Mouse (Mus musculus) layer of hippocampus, postnatal 10 days (tissue): ENCODE measurements at regions not wholly inside any gene's neighbourhood (a gene's known extent, or its start where the extent isn't known, plus 50 kb on each side); places are given as distances from the start of the nearest gene placed in this dataset.
"Not testable (repeated sequence)": the region's sequence is repeated elsewhere in the genome, so short reads cannot be mapped to it uniquely, and the experiment has no call there.

Experiments used
- DNase-seq, 2 experiments: peaks; one replicate each; pipeline ENCODE4 v3.0.0; 2021; ENCODE audit warnings: low spot score in 2 of 2

GRCm38 (mm10) chr6:14632837-14633236 is 122.2 kb downstream of the Ppp1r3a start:
- no peak for DNase-seq

- DNase-seq = no peak
Measured at GRCm38 (mm10) chr6:14631719-14632445, 123.2 kb downstream of the Ppp1r3a start.

GRCm38 (mm10) chr6:14616629-14617028 is 138.4 kb downstream of the Ppp1r3a start:
- no peak for DNase-seq

- no peak for DNase-seq
Measured at GRCm38 (mm10) chr6:14608076-14608475, 147.0 kb downstream of the Ppp1r3a start.

DNA sequence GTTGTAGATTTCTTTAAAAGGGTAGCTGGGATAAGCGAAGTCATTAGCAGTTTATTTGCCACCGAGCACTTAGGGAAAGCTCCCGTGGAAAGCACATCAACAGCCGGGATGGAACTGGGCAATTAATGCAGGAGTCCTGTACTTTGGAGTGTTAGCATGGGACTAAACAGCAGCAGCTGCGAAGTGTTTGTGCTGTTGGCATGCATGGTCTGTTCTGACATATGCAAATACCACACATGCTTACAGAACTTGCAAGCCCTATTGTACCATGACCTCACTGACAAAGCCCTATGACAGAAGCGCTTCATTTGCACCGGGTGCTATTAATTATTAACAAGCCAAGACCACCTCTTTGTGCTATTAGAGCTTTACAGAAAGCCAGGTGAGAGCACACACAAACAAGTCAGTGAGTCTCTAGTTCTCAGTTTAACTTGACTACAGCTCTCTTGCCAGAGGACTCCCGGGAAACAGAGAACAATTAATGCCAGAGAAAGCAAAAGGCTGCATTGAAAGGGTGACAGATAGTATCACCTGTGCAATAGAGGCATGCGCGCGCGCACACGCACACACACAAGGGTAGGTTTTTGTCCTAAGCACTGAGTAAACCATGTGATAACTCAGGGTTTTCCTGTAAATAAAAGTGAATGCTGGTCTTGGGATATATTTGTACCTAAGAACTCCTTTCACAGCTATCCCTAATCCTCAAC is 154.4 kb downstream of the Ppp1r3a start:
- DNase-seq = no peak

- no peak for DNase-seq
Measured at GRCm38 (mm10) chr6:14596880-14597466, 158.1 kb downstream of the Ppp1r3a start.

GRCm38 (mm10) chr6:14585827-14586226 is 169.2 kb downstream of the Ppp1r3a start:
- no peak for DNase-seq

DNA sequence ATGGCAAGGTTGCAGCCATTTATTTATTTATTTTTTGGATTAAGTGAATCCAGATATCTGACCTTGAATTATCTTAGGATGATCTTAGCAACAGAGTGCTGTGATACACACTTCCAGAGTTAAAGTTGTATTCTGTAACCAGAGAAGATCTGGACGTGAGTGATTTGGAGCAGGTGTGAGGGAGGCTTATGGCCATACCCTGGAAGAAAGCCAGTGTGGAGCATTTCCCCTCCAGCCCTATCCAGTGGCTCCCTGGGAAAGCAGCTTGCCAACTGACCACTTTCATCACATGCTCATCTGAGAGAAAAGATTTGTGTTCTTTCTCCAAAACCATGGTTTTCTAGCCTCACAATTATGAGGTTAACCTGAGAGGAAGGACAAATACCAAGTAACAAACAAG is 171.2 kb downstream of the Ppp1r3a start:
- DNase-seq = no peak

GRCm38 (mm10) chr6:14574607-14575006 is 180.5 kb downstream of the Ppp1r3a start:
- DNase-seq = no peak

- DNase-seq = no peak
Measured at GRCm38 (mm10) chr6:14573001-14573400, 182.1 kb downstream of the Ppp1r3a start.

DNA sequence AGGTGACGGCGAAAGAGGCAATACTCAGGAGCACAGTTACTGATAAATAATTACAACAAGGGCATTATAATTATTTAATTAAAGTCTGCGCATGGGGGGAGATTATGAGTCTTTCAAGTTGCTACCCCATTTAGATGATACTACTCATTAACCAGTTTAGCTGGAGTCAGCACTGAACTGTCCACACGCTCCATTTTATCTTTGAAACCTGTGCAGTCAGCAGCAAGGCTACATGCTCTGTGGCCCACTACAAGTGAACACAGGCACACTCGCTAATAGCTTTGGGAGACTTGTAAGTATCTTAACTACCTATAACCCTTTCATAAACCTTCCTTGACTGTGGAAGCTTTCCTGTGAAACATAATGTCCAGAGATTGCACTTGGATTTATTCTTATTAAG is 214.7 kb downstream of the Ppp1r3a start:
- no peak for DNase-seq

GRCm38 (mm10) chr6:14529096-14529495 is 226.0 kb downstream of the Ppp1r3a start:
- DNase-seq = no peak

- DNase-seq = no peak
Measured at GRCm38 (mm10) chr6:14528564-14528963, 226.5 kb downstream of the Ppp1r3a start.

GRCm38 (mm10) chr6:14522742-14523141 is 232.3 kb downstream of the Ppp1r3a start:
- no peak for DNase-seq

DNA sequence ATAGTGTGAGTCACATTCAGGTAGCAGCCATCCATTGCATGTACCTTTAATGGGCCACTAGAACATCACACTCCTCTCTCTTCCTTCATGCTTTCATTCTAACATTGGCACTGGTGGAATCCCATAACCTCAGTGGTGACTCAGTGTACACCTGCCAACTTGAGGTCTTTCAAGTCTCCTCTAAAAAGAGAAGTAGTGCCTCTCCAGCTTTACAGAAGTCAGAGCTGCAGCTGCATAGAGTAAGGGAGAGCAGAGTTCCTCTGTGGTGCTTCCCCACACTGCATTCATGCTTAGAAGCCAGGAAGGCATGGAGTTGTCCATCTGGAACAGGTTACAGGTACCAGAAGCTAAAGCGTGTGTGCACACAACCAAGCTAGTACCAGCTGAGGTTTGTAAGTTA is 233.8 kb downstream of the Ppp1r3a start:
- no peak for DNase-seq

GRCm38 (mm10) chr6:14504171-14504570 is 250.9 kb downstream of the Ppp1r3a start:
- peak; percentile 46 to 64 for DNase-seq

DNA sequence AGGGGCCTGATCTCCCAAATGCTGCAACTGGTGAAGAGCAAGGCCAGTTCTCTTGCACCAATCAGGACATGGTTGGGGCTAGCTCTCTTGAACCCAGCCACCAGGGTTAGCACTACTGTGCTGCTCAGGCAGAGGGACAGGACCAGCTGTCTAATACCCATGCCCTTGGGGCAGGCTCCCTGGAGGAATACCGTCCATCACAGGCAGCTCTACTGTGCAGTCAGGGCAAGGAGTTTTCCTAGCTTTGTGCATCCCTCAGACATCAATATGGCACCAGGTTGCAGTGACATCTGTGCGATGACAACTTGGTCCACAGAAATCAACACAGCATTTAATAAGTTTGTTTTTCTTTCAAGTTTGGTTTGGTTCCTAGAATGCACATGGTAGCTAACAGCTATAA is 254.4 kb downstream of the Ppp1r3a start:
- DNase-seq = no peak

- not testable (repeated sequence) for DNase-seq
Measured at GRCm38 (mm10) chr6:14499882-14500281, 255.2 kb downstream of the Ppp1r3a start.

GRCm38 (mm10) chr6:14486642-14487041 is 268.4 kb downstream of the Ppp1r3a start:
- not testable (repeated sequence) for DNase-seq

DNA sequence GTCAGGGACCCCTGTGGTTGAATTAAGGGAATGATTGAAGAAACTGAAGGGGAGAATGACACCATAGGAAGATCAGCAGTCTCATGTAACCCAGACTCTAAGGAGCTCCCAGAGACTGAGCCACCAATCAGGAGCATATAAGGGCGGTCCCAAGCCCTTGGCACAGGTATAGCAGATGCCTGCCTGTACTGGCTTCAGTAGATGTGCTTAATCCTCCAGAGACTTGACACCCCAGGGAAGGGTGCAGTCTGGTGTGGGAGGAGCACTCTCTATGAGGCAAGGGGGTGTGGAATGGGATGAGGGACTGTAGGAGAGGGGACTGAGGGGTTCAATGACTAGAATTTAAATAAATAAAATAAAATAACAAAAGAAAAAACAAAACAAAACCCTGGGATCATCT is 298.7 kb downstream of the Ppp1r3a start:
- no peak for DNase-seq

DNA sequence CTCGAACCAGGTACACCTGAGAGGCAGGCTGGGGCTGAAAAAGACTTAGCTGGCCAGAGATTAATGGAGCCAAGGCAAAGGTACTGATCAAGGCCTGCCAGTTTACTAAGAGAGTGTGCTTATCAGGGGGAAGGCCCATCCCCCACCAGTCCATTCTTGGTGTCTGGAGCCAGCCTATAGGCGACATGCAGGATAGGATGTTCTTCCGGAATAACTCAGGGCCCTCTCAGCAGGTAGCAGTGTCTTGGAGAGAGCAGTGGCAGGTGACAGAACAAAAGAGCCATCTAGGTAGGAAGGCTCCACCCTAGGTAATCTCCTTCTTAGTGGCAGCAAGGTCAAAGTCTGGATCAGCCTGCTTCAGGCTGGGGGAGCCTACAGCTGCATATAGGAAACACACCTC is 301.8 kb downstream of the Ppp1r3a start:
- DNase-seq = not testable (repeated sequence)

- no peak for DNase-seq
Measured at GRCm38 (mm10) chr6:14431751-14432150, 323.3 kb downstream of the Ppp1r3a start.
